Mouse (Mus musculus): Measurements from ENCODE around the gene Hlx. TPM values are rescaled to one million over a fixed set of nuclear protein-coding genes. Genes with fewer than 3 reads are reported as not detected.

Hlx gene
- polyA plus RNA-seq, 1 experiment from 2014 or later: 20.2 TPM

GRCm38 (mm10) chr1:184734067-184734830, 1.8 kb upstream of the Hlx start:
- no peak overlapping the region for H3K9ac ChIP-seq (ENCODE audit: low read depth, low read length)

GRCm38 (mm10) chr1:184733300-184734066, 1.1 kb upstream of the Hlx start:
- Histone ChIP-seq H3K4me3 (ENCODE audit: low read depth, low read length) (peak overlapping the region; percentile 76), H3K4me1 (replicated peaks; ENCODE audit: control insufficient read depth, insufficient read depth, low read length) (no peaks in the 10 kb centered on the region; the same call in 1 of the 2 replicates), H3K4me2 (replicated peaks; ENCODE audit: low read depth) (peak overlapping the region; percentile 84), H3K27me3 (replicated peaks; ENCODE audit: control insufficient read depth, insufficient read depth, low read length) (peaks cover 66% of the 10 kb centered on the region), H3K27ac (ENCODE audit: low read depth, low read length) (peak overlapping the region; percentile 64; the same call in 1 of the 2 replicates), H3K9me3 (ENCODE audit: control insufficient read depth) (no peaks in the 10 kb centered on the region), H3K36me3 (ENCODE audit: control insufficient read depth, insufficient read depth) (no peaks in the 10 kb centered on the region), H3K9ac (ENCODE audit: low read depth, low read length) (0 out of 2 replicates have a peak overlapping the region, but pooled peaks have one; percentile 38)
- WGBS: 5% methylated on average over 28 of the region's 28 CpGs
- TF ChIP-seq CTCF (IDR thresholded peaks at IDR 0.05; ENCODE audit: low read depth): no peak
- no peak for ATAC-seq

More at GRCm38 (mm10) chr1:184734067-184734830, 1.8 kb upstream of the Hlx start:
- Histone ChIP-seq H3K4me1 (replicated peaks; ENCODE audit: control insufficient read depth, insufficient read depth, low read length) (no peaks in the 10 kb centered on the region; the same call in 1 of the 2 replicates), H3K27me3 (replicated peaks; ENCODE audit: control insufficient read depth, insufficient read depth, low read length) (peaks cover 66% of the 10 kb centered on the region), H3K9me3 (ENCODE audit: control insufficient read depth) (no peaks in the 10 kb centered on the region), H3K4me2 (replicated peaks; ENCODE audit: low read depth) (peak overlapping the region; percentile 84), H3K36me3 (ENCODE audit: control insufficient read depth, insufficient read depth) (no peaks in the 10 kb centered on the region), H3K27ac (ENCODE audit: low read depth, low read length) (peak overlapping the region; percentile 41; the same call in 1 of the 2 replicates), H3K4me3 (ENCODE audit: low read depth, low read length) (peak overlapping the region; percentile 76)
- ATAC-seq: no peak
- peak; percentile 9; the same call in 1 of the 2 replicates for TF ChIP-seq CTCF (IDR thresholded peaks at IDR 0.05; ENCODE audit: low read depth)
- WGBS: 4% methylated on average over 27 of the region's 27 CpGs

- ATAC-seq: peak; percentile 27; the same call in 1 of the 2 replicates
- peak overlapping the region; percentile 87 for H3K9ac ChIP-seq (ENCODE audit: low read depth, low read length)
- H3K4me2 ChIP-seq (replicated peaks; ENCODE audit: low read depth): peak overlapping the region; percentile 84
- WGBS: under 1% methylated on average over 79 of the region's 85 CpGs
- H3K27ac ChIP-seq (ENCODE audit: low read depth, low read length): peak overlapping the region; percentile 96
- peaks cover 70% of the 10 kb centered on the region for H3K27me3 ChIP-seq (replicated peaks; ENCODE audit: control insufficient read depth, insufficient read depth, low read length)
- TF ChIP-seq CTCF (IDR thresholded peaks at IDR 0.05; ENCODE audit: low read depth): no peak
- no peaks in the 10 kb centered on the region for H3K36me3 ChIP-seq (ENCODE audit: control insufficient read depth, insufficient read depth)
- peaks cover 9% of the 10 kb centered on the region for H3K4me1 ChIP-seq (replicated peaks; ENCODE audit: control insufficient read depth, insufficient read depth, low read length)
- H3K4me3 ChIP-seq (ENCODE audit: low read depth, low read length): peak overlapping the region; percentile 76
- H3K9me3 ChIP-seq (ENCODE audit: control insufficient read depth): no peaks in the 10 kb centered on the region
These were observed 524 bp downstream of the Hlx start for GRCm38 (mm10) chr1:184731644-184732545.

- Histone ChIP-seq H3K27me3 (replicated peaks; ENCODE audit: control insufficient read depth, insufficient read depth, low read length) (peaks cover 68% of the 10 kb centered on the region), H3K4me2 (replicated peaks; ENCODE audit: low read depth) (peak overlapping the region; percentile 84), H3K4me3 (ENCODE audit: low read depth, low read length) (peak overlapping the region; percentile 76), H3K9me3 (ENCODE audit: control insufficient read depth) (no peaks in the 10 kb centered on the region), H3K4me1 (replicated peaks; ENCODE audit: control insufficient read depth, insufficient read depth, low read length) (peaks cover 9% of the 10 kb centered on the region), H3K36me3 (ENCODE audit: control insufficient read depth, insufficient read depth) (no peaks in the 10 kb centered on the region), H3K9ac (ENCODE audit: low read depth, low read length) (peak overlapping the region; percentile 87), H3K27ac (ENCODE audit: low read depth, low read length) (peak overlapping the region; percentile 96)
- no peak for TF ChIP-seq CTCF (IDR thresholded peaks at IDR 0.05; ENCODE audit: low read depth)
- 5% methylated on average over 18 of the region's 18 CpGs for WGBS
- no peak for ATAC-seq
These were observed 1.3 kb downstream of the Hlx start for GRCm38 (mm10) chr1:184731091-184731640.

- H3K4me2 ChIP-seq (replicated peaks; ENCODE audit: low read depth): peak overlapping the region; percentile 84
- H3K4me1 ChIP-seq (replicated peaks; ENCODE audit: control insufficient read depth, insufficient read depth, low read length): peaks cover 9% of the 10 kb centered on the region
- H3K36me3 ChIP-seq (ENCODE audit: control insufficient read depth, insufficient read depth): no peaks in the 10 kb centered on the region
- WGBS: 6% methylated on average over 12 of the region's 12 CpGs
- H3K9me3 ChIP-seq (ENCODE audit: control insufficient read depth): no peaks in the 10 kb centered on the region
- peaks cover 67% of the 10 kb centered on the region for H3K27me3 ChIP-seq (replicated peaks; ENCODE audit: control insufficient read depth, insufficient read depth, low read length)
- TF ChIP-seq CTCF (IDR thresholded peaks at IDR 0.05; ENCODE audit: low read depth): no peak
- H3K4me3 ChIP-seq (ENCODE audit: low read depth, low read length): peak overlapping the region; percentile 76
- H3K9ac ChIP-seq (ENCODE audit: low read depth, low read length): peak overlapping the region; percentile 87
- H3K27ac ChIP-seq (ENCODE audit: low read depth, low read length): 0 out of 2 replicates have a peak overlapping the region, but pooled peaks have one; percentile 6
- no peak for ATAC-seq
These were observed 1.9 kb downstream of the Hlx start for GRCm38 (mm10) chr1:184730453-184731013.
